Mouse (Mus musculus) stomach, postnatal 0 days (tissue): ENCODE measurements around the gene Tstd3.
"Not testable (repeated sequence)": the region's sequence is repeated elsewhere in the genome, so short reads cannot be mapped to it uniquely, and the experiment has no call there.

Experiments used
- CTCF ChIP-seq: IDR thresholded peaks from 2 replicates; pipeline ENCODE4 v1.5.1; 2016; ENCODE audit warnings: antibody characterized with exemption, low read depth, mild to moderate bottlenecking, moderate library complexity
- EP300 ChIP-seq: optimal IDR thresholded peaks from 2 replicates; pipeline ENCODE3; 2016; ENCODE audit warnings: antibody characterized with exemption

- TF ChIP-seq CTCF: 0 out of 2 replicates have a peak, but pooled peaks have one; percentile 26
- TF ChIP-seq EP300: not testable (repeated sequence)
Observed at GRCm38 (mm10) chr4:21744142-21744541, 22.9 kb downstream of the Tstd3 start.
